Mouse (Mus musculus): Measurements from ENCODE around the gene Alms1.
A peak's percentile ranks its signal among the peaks of the same experiment; 100 is the strongest.

DNA sequence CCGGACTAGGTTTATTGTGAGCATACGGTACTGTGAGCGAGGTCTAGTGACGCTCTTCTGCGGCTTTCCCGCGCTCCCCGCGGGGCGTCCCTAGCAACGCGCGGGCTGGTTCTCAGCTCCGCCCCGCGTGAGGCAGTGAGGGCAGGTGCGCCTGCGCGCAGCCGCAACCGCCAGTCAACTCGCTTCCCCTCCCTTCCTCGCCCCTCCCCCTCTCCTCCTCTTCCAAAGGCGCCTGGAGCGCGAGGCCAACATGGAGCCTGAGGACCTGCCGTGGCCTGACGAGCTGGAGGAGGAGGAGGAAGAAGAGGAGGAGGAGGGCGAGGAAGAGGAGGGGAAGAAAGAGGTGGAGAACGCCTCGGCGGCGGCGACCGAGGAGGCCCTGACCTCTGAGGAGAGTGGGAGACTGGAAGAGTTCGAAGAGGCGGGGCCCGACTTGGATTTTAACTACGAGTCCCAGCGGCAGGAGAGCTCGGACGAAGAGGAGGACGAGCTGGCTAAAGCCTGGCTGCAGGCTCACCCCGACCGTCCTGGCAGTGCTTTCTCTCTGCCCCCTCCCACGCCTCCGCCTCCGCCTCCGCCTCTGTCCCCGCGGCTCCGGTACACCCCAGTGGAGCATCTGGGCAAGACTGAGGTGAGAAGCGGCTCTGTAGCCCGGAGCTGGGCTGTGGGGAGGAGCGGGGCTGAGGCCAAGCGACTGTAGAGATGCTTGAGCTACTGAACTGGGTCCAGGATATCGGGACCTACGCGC is at the start of gene Alms1:
- TF ChIP-seq CTCF (IDR thresholded peaks at IDR 0.05; ENCODE audit: control insufficient read depth, insufficient read depth, low read length), result no peak
- TF ChIP-seq POLR2A (IDR thresholded peaks at IDR 0.05; ENCODE audit: borderline replicate concordance, control insufficient read depth, low read depth, low read length), result peak; percentile 80; the same call in 1 of the 2 replicates
